Mouse (Mus musculus): ENCODE results near the gene Tecpr1.

DNA sequence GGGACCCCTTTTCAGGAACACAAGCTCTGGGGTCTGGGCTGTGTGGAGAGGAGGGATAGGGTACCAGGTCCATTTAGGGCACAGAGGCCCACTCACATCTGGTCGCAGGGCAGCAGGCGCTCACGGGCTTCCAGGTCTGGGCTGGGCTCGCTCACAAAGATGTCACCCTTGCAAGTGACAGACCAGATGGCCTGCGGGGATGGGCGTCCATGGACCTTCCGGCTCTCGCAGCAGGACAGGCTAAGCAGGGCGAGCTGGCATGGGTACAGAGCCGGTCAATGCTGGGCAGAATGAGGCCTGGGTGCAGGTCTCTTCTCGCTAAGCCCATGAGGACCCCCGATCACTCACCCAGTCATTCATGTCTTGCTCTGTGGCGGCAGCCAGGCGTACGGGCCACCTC, 17.3 kb downstream of the Tecpr1 start:
- no peak for TF ChIP-seq RCOR1 (conservative IDR thresholded peaks at IDR 0.05; ENCODE audit: low read depth, low read length)
- no peak for TF ChIP-seq CTCF (conservative IDR thresholded peaks at IDR 0.05 in 1 of 2, IDR thresholded peaks at IDR 0.05 in 1 of 2; ENCODE audit: low read depth in 2 of 2, low read length in 2 of 2)
- no peak for TF ChIP-seq SMC3 (IDR thresholded peaks at IDR 0.05; ENCODE audit: low read depth, low read length)
- TF ChIP-seq POLR2A (IDR thresholded peaks at IDR 0.05; ENCODE audit: low read depth, low read length) = no peak
- no peak for TF ChIP-seq NELFE (IDR thresholded peaks at IDR 0.05; ENCODE audit: low read depth, low read length)
- no peak for TF ChIP-seq MAX (IDR thresholded peaks at IDR 0.05; ENCODE audit: low read length)
- no peak for TF ChIP-seq EP300 (IDR thresholded peaks at IDR 0.05; ENCODE audit: low read length)
- no peak for TF ChIP-seq USF2 (conservative IDR thresholded peaks at IDR 0.05; ENCODE audit: low read depth, low read length)
